Mouse (Mus musculus) erythroblast, embryonic 14.5 days (primary cell): ENCODE measurements around the gene Dach2.

Experiments used
- GATA1 ChIP-seq: IDR thresholded peaks from 2 replicates; pipeline ENCODE4 v1.6.1; 2012; ENCODE audit warnings: low read length, inconsistent platforms, mixed read lengths
- TAL1 ChIP-seq: IDR thresholded peaks from 3 replicates; pipeline ENCODE4 v1.6.1; 2012; ENCODE audit warnings: low read length, inconsistent platforms, mixed read lengths

- TF ChIP-seq GATA1 (no peak), TAL1 (no peak)
These were observed 111.4 kb downstream of the Dach2 start for GRCm38 (mm10) chrX:113408756-113409155.
